Mouse (Mus musculus): ENCODE data around the gene Vmn1r86.
"Not testable (repeated sequence)": the region's sequence is repeated elsewhere in the genome, so short reads cannot be mapped to it uniquely, and the experiment has no call there.

The Vmn1r86 gene

DNA sequence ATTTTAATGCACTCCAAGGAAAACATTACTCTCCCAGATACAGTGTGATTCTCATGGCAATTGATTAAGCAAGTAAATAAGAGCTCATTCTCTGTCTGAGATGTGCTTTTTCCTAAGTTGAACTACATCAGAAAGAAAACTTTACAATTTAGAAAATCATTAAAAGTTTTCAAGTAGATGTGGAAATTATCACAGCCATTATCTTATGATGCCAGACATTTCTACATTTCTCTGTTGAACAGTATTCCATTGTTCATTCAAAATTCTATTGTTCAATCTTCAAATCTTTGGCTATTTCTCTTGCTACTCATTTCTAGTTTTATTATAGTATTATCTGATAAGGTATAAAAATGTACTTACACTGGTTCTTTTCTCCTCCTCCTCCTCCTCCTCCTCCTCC is at the start of gene Vmn1r86:
Gene Vmn1r86 (minus strand): TSS at position 101 of the 400 bp plus-strand sequence.
- DNase-seq, result no peak

DNA sequence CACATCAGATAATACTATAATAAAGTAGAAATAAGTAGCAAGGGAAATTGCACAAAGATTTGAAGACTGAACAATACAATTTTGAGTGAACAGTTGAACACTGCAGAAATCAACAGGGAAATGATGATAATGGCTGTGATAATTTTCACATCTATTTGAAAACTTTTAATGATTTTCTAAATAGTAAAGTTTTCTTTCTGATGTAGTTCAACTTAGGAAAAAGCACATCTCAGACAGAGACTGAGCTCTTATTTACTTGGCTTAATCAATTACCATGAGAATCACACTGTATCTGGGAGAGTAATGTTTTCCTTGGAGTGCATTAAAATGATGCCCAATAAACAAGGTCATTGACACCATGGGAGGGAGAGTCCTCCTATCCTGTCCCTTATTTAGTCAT is 39.6 kb upstream of the Vmn1r86 start, which contains the start of gene Vmn1r88:
Gene Vmn1r88 (plus strand): TSS at position 301 of the 400 bp plus-strand sequence.
- DNase-seq, result no peak

DNA sequence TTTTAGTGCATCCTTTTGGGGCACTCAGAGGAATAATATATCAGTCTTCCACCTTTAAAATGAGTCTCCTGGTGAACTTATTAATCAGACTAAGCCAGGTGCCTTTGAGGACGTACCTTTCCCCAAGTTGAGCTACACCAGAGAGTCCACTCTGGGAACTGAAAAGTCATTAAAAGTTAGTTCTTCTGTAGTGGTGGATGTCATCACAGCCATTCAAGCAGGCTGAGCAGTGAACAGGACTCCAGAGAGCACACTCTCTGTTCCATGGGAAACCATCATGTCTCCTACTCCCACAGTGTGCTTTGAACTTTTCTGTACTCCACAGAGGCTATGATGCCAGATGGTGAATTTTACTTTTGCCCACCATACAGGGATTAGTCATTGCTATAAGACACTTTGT is 20.3 kb upstream of the Vmn1r86 start, which contains the start of gene Vmn1r87:
Gene Vmn1r87 (minus strand): TSS at position 101 of the 400 bp plus-strand sequence.
- DNase-seq, result no peak

DNA sequence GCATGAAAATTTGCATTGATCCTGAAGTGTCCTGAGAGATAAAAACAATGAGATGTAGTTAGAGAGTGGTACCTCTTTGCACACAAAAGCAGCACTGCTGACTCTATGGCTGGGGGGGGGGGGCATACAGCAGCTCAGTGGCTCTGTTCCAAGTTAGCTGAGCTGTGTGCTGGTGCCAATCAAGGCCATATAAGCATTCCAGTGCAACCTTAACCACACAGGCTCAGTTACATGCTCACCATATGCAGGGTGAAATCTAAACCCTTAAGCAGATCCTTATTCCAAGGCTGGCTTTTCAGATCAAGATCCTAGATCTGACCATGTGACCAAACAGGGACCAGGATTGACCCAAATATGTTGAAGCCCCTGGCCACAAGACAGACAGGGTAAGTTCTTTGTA is 17.6 kb upstream of the Vmn1r86 start:
- DNase-seq, result no peak

DNA sequence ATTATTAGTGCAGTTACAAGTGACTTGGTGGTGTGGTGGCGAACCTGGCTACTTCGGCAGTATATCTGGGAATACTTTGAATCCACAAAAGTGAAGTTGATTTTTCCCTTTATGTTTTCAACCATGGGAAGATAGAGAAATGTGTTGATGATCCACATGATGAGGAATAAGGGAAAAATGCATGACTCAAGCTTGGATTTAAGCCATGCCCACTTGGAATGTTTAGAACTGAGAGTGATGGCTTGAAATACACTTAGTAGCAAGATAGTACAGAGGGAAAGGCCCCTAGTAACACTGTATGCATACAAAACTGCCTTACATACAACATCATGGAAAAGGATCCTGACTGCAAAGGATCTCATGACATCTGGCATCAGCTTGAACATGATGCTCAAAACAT is 12.1 kb upstream of the Vmn1r86 start:
- DNase-seq, result no peak

DNA sequence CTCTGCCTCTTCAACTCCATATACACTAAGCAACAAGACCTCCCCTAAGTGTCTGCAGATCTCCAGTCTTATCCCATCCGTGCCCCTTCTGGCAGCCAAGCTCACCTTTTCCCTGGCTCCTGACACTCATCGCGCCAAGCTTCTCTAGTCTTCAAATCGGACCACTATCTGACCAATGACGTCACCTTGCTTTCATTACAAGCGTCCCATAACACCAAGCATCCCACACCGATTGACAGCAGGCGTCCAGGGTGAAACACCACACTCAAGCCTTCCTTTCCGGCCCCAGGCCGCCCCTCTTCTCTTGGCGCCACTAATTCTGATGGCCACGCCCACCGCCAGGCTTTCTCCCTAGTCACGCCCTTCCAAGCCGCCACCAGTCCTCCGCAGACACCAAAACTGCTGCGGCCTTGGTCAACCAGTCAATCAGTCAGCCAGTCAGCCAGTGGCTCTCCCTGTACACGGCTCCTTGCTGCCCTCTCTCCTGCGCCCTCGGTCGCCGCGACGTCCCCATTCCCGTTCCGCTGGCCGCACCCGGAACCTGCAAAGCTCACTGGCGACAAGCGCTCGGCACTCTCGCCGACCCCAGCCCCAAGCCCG is 3.9 kb upstream of the Vmn1r86 start:
- DNase-seq, result peak; percentile 5

DNA sequence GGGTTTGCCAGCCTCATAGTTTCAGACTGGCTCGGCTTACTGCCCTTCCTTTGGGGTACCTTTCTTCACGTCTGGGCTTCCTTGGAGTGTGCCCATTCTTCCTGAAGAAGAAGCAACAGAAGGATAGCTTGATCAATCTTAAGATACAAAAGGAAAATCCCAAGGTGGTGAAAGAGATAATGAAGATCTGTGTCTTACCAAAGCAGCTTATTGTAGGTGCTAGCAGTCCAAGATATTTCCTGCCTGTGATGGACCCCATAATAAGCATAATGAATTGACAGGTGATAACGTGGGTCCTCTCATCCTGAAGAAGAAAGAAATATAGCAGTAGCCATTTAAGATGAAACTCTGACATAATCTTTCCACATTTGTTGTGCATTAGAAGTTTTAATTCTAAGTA is 24.6 kb downstream of the Vmn1r86 start, which contains the start of gene Vmn1r85:
Gene Vmn1r85 (minus strand): TSS at position 101 of the 400 bp plus-strand sequence.
- no peak for DNase-seq

DNA sequence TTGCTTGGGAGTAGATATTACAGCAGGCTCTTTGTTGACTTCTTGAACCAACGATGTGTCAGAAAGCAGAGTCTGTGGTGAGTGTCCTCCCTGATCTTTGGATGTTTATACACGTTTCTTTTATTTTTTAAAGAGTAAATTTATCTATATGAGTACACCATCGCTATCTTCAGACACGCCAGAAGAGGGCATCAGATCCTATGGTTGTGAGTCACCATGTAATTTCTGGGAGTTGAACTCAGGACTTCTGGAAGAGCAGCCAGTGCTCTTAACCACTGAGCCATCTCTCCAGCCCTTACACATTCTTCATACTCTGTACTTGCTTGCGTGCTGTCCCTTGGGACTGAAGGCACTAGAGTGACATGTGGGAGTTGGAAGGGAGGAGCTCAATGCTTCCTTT is 47.4 kb downstream of the Vmn1r86 start:
- no peak for DNase-seq

DNA sequence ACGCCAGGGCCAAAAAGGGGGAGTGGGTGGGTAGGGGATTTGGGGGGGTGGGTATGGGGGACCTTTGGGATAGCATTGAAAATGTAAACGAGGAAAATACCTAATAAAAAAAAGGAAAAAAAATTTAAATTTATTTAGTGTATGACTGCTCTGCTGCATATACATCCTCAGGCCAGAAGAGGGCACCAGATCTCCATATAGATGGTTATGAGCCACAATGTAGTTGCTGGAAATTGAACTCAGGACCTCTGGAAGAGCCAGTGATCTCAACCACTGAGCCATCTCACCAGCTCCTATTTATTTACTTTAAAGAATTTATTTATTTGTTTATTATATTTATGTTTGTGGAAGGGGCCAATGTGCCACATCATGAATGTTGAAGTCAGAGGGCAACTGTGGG is 56.3 kb downstream of the Vmn1r86 start:
- not testable (repeated sequence) for DNase-seq

DNA sequence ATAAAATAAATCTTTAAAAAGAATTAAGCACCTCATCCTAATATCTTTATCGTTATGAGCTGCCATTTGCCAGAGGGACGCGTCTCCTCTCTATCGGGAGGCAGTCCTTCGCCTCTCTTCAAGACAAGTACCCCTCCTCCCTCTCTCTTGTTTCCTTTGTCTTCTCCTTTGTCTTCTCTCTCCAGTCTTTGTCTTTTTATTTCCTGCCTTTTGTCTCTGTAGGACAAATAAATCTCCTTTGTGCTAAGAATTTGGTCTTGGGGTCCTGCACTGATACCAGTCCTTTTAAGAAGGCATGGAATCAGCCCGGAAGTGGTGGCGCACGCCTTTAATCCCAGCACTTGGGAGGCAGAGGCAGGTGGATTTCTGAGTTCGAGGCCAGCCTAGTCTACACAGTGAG is 60.2 kb downstream of the Vmn1r86 start:
- DNase-seq, result no peak

DNA sequence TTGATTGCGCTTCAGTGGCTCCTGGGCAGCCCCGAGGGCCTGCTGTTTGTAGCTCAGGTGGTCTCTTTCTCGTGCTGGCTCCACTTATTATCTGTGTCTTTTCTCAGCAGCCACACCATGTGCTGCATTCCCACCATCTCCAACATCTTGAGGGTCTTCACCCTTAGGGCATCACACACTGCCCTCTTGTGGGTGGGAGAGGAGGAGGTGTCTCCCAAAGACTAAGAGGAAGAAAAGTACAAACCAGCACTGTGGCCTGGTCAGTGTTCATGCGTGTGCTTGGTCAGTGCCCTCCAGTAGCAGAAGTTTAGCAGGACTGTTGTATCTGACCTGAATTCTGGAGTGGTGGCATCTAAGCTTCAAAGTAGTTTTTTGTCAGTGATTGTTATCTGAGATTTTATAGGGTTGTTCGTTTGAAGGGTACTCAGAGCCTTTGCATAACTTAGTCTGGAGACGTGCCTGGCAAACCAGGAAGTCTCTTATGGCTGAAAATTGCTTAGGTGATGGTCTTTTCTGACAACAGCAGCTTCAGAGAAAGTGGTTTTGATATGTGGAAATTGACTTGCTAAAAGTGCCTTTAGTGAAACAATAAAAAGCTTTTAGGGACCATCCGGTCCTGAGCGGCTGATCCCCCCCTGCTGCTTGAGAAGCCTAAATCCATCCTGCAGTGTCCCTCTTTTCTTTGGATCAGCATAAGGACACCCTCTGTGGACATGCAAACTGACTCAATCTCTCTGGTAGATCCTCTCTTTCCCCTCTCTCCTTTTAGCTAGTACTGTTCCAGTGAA is 62.6 kb downstream of the Vmn1r86 start:
- DNase-seq, result no peak

DNA sequence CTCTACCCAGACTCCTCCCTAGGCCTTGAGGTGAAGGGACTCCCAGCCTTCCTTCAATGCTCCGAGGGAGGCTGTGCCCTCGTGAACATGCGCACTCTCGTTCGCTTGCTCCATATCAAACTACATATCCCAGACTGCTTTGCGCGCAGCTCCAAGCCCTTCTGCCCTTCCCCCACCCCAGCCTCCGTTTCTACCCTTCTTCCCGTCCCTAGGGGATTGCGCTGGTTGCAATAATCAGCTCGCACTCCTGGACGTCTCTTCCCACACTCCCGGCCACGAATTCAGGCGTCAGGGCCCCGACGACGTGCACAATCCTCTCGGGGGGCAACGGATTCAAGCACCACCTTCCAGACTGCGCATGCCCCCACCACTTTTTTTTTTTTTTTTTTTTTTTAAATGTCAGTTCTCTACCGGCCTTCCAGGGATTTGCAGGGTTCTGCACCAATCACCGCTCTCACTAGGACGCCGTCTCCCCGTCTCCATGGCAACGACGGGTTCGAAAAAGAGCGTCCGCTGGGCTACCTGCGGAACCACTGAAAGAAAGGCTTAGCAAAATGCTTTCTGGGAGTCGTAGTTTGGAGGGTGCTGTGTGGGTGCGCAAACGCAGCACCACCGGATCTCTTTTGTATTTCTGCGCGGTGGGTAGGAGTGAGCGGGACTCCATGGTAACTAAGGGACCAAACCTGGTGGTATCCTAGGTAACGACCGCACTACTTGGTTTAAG is 65.3 kb downstream of the Vmn1r86 start, which contains the start of gene Mzf1:
Gene Mzf1 (minus strand): TSS at position 478 of the 724 bp plus-strand sequence.
- peak; percentile 92 for DNase-seq

DNA sequence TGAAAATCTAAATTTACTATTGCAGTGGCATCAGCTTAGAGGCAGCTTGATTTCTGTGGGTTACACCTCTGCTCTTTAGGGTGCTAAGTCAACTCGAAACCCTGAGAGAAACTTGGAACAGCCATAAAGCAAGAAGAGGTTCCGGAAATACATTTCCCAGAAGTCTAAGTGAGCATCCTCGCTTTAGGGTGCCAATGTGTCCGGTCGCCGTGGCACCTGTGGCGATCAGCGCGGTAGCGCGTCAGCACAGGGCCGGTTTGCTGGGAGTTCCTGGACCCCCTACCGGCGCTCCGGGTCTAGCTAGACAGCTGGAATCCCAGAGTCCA is 65.8 kb downstream of the Vmn1r86 start:
- no peak for DNase-seq

DNA sequence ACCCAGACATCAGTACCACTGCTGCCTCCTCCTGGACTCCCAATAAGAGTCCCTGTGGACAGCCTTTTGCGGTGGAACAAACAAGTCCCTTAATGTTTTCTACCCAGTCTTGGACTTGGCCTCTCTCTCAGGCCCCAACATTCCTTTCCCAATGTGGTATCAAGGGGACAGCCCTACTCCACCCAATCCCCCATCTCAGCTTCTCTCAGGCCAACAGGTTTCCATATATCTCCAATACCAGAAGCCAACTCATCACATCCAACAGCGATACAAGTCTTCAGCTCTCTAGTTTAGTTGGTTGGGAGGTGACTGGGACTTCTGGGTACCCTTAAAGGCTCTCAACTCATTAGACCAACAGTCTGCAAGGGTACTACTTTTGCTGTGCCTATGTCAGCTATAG is 66.2 kb downstream of the Vmn1r86 start:
- no peak for DNase-seq

DNA sequence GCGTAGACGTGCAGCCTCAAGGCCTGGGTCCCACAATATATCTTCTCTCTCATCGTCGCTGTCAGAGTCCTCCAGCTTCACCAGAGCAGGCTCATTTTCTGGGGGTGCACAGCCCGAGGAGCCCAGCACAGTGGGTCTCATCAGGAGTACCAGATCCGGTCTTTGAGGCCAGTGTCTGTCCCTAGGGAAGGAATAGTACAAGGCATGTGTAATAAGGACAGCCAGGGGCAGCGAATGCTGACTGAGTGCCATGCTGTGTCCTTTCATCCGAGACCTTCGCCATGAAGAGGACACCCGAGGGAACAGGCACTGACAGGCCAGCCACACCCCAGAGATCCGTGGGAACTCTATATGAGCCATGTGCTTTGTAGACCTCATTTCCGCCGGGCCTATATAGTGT is 66.7 kb downstream of the Vmn1r86 start:
- DNase-seq, result no peak

Measured in right cerebral cortex, postnatal 25 days (tissue).